Mouse (Mus musculus) MEL (cell line): ENCODE measurements around the gene Zfr.

Experiments
- CTCF ChIP-seq, 3 experiments: IDR thresholded peaks in 2 of 3; conservative IDR thresholded peaks in 1 of 3; 2 replicates each; pipeline ENCODE4 v1.5.1; 2011 to 2012; ENCODE audit warnings: low read length in 3 of 3, low read depth in 2 of 3, mild to moderate bottlenecking in 2 of 3, improper control_type of control experiment in 1 of 3, inconsistent platforms in 1 of 3, mixed read lengths in 1 of 3, moderate library complexity in 1 of 3; ENCODE audit not compliant: control insufficient read depth in 1 of 3, insufficient read depth in 1 of 3, poor library complexity in 1 of 3, severe bottlenecking in 1 of 3
- MAX ChIP-seq: IDR thresholded peaks from 2 replicates; pipeline ENCODE4 v1.6.1; 2011; ENCODE audit warnings: low read length, improper control_type of control experiment

- TF ChIP-seq MAX = no peak
- no peak for TF ChIP-seq CTCF (IDR thresholded peaks at IDR 0.05 in 2 of 3, conservative IDR thresholded peaks at IDR 0.05 in 1 of 3; ENCODE audit: control insufficient read depth in 1 of 3, insufficient read depth in 1 of 3, low read depth in 2 of 3, low read length in 3 of 3, poor library complexity in 1 of 3, severe bottlenecking in 1 of 3)
Measured at GRCm38 (mm10) chr15:12205160-12205901, 87.7 kb downstream of the Zfr start.
